Comparison of ENCODE assay signal across 15 mouse cellular contexts in genomic region chr1:131721989-131722388, GRCm38 (mm10). TPM values are rescaled to one million over a fixed set of nuclear protein-coding genes. Genes with fewer than 3 reads are reported as not detected.
"Had no signal": no experiment of that assay in that cellular context is flagged by ENCODE, and none has a peak within 500 bp of the region (broad histone marks: within the 10 kb centered on the region; RNA-seq: fewer than 3 reads in every experiment).

No protein-coding gene starts in this region.

- DNase-seq: forebrain, postnatal 0 days; gastrocnemius, postnatal 25 days; heart, adult 11 months; heart, adult 2 months; kidney, adult 11 months; kidney, adult 2 months; kidney, adult 9 months; kidney, postnatal 14 days; kidney, postnatal 36 days; layer of hippocampus, adult 9-11 months; layer of hippocampus, postnatal 36 days had no signal

RNA-seq across cellular contexts. Expression of gene Slc26a9, which starts 21.8 kb away (rescaled TPM):
- total RNA-seq: gastrocnemius, adult 18-20 months; gastrocnemius, postnatal 25 days; heart, adult 2 months; heart, postnatal 10 days; heart, postnatal 25 days; hematopoietic stem cell, adult 5-6 weeks had no signal
